Mouse (Mus musculus) MEL (cell line): ENCODE results near the gene Samd4.

ENCODE experiments used
- CHD2 ChIP-seq: IDR thresholded peaks from 2 replicates; pipeline ENCODE4 v1.6.1; 2011; ENCODE audit warnings: low read length, improper control_type of control experiment
- CTCF ChIP-seq, 3 experiments: IDR thresholded peaks in 2 of 3; conservative IDR thresholded peaks in 1 of 3; 2 replicates each; pipeline ENCODE4 v1.5.1; 2011 to 2012; ENCODE audit warnings: low read length in 3 of 3, low read depth in 2 of 3, mild to moderate bottlenecking in 2 of 3, improper control_type of control experiment in 1 of 3, inconsistent platforms in 1 of 3, mixed read lengths in 1 of 3, moderate library complexity in 1 of 3; ENCODE audit not compliant: control insufficient read depth in 1 of 3, insufficient read depth in 1 of 3, poor library complexity in 1 of 3, severe bottlenecking in 1 of 3

- TF ChIP-seq CTCF (IDR thresholded peaks at IDR 0.05 in 2 of 3, conservative IDR thresholded peaks at IDR 0.05 in 1 of 3; ENCODE audit: control insufficient read depth in 1 of 3, insufficient read depth in 1 of 3, low read depth in 2 of 3, low read length in 3 of 3, poor library complexity in 1 of 3, severe bottlenecking in 1 of 3) (no peak), CHD2 (no peak)
Measured at GRCm38 (mm10) chr14:46928556-46928955, 45.9 kb downstream of the Samd4 start.
